In genomic region chrX:138914777-138915114, GRCm38 (mm10) we compare ENCODE assay signal across 9 mouse cellular contexts. TPM values are rescaled to one million over a fixed set of nuclear protein-coding genes. Genes with fewer than 3 reads are reported as not detected.
DNase-seq lines count a peak whose midpoint lies in the region; ATAC-seq and TF ChIP-seq lines count a peak whose summit lies in the region.
"Had no signal": no experiment of that assay in that cellular context is flagged by ENCODE, and none has a peak within 500 bp of the region (broad histone marks: within the 10 kb centered on the region; RNA-seq: fewer than 3 reads in every experiment).

No protein-coding gene starts in this region.

- no peaks in the 10 kb centered on the region for H3K36me3 ChIP-seq in kidney, embryonic 15.5 days
- H3K36me3 ChIP-seq in forebrain, embryonic 11.5 days (ENCODE audit: control insufficient read depth, insufficient read depth, low read length): no peaks in the 10 kb centered on the region
- H3K36me3 ChIP-seq in intestine, postnatal 0 days (ENCODE audit: control insufficient read depth, insufficient read depth): no peaks in the 10 kb centered on the region
- H3K36me3 ChIP-seq in neural tube, embryonic 12.5 days: no peaks in the 10 kb centered on the region

- no peaks in the 10 kb centered on the region for H3K9me3 ChIP-seq in kidney, embryonic 15.5 days (replicated peaks)
- no peaks in the 10 kb centered on the region for H3K9me3 ChIP-seq in forebrain, embryonic 11.5 days (ENCODE audit: control insufficient read depth, low read length)
- no peaks in the 10 kb centered on the region for H3K9me3 ChIP-seq in intestine, postnatal 0 days (ENCODE audit: control insufficient read depth)
- no peaks in the 10 kb centered on the region for H3K9me3 ChIP-seq in neural tube, embryonic 12.5 days

- no peak overlapping the region for H3K9ac ChIP-seq in kidney, embryonic 15.5 days
- no peak overlapping the region for H3K9ac ChIP-seq in forebrain, embryonic 11.5 days (ENCODE audit: low read length)
- H3K9ac ChIP-seq in intestine, postnatal 0 days (ENCODE audit: low read depth, low read length): no peak overlapping the region
- no peak overlapping the region for H3K9ac ChIP-seq in neural tube, embryonic 12.5 days

- peak; percentile 9; the same call in 1 of the 2 replicates for ATAC-seq in kidney, embryonic 15.5 days (replicated peaks; ENCODE audit: low FRiP score)
- peak; percentile 60 for ATAC-seq in forebrain, embryonic 11.5 days (replicated peaks; ENCODE audit: low FRiP score)
- no peak for ATAC-seq in intestine, postnatal 0 days
- 0 out of 2 replicates have a peak, but pooled peaks have one; percentile 26 for ATAC-seq in neural tube, embryonic 12.5 days (ENCODE audit: low FRiP score, low read depth)

- DNase-seq in kidney, postnatal 25 days: no peak
- no peak for DNase-seq in forebrain, embryonic 11.5 days (ENCODE audit: low spot score)
- no peak for DNase-seq in spleen, adult 18-20 months
- DNase-seq in left cerebral cortex, adult 9 months (ENCODE audit: low spot score in 2 of 2): no peak
- no peak for DNase-seq in left cerebral cortex, postnatal 14 days (ENCODE audit: low spot score in 2 of 2)
- DNase-seq: left cerebral cortex, postnatal 4 days had no signal

- peak overlapping the region; percentile 49 for H3K4me3 ChIP-seq in kidney, embryonic 15.5 days (replicated peaks)
- peak overlapping the region; percentile 37 for H3K4me3 ChIP-seq in forebrain, embryonic 11.5 days (ENCODE audit: low read depth, low read length)
- H3K4me3 ChIP-seq in intestine, postnatal 0 days (ENCODE audit: low read depth, low read length): peak overlapping the region; percentile 46
- peak overlapping the region; percentile 40; the same call in 1 of the 2 replicates for H3K4me3 ChIP-seq in neural tube, embryonic 12.5 days

- peak overlapping the region; percentile 69 for H3K4me2 ChIP-seq in kidney, embryonic 15.5 days
- peak overlapping the region; percentile 62 for H3K4me2 ChIP-seq in forebrain, embryonic 11.5 days (ENCODE audit: low read depth, low read length, severe bottlenecking)
- peak overlapping the region; percentile 71 for H3K4me2 ChIP-seq in intestine, postnatal 0 days (replicated peaks; ENCODE audit: low read depth)
- peak overlapping the region; percentile 78 for H3K4me2 ChIP-seq in neural tube, embryonic 12.5 days (replicated peaks)

- 36% methylated on average over 12 of the region's 12 CpGs for WGBS in kidney, embryonic 15.5 days
- WGBS in forebrain, embryonic 11.5 days: 34% methylated on average over 12 of the region's 12 CpGs
- WGBS in intestine, postnatal 0 days: 32% methylated on average over 12 of the region's 12 CpGs
- WGBS in neural tube, embryonic 12.5 days: 28% methylated on average over 12 of the region's 12 CpGs

- peaks cover 32% of the 10 kb centered on the region for H3K27me3 ChIP-seq in kidney, embryonic 15.5 days
- peaks cover 14% of the 10 kb centered on the region; the same call in 1 of the 2 replicates for H3K27me3 ChIP-seq in forebrain, embryonic 11.5 days (ENCODE audit: control insufficient read depth, insufficient read depth, low read length)
- peaks cover 3% of the 10 kb centered on the region; the same call in 1 of the 2 replicates for H3K27me3 ChIP-seq in intestine, postnatal 0 days (replicated peaks; ENCODE audit: control insufficient read depth, insufficient read depth, low read length)
- H3K27me3 ChIP-seq in neural tube, embryonic 12.5 days (replicated peaks): peaks cover 28% of the 10 kb centered on the region

- H3K4me1 ChIP-seq in kidney, embryonic 15.5 days: 0 out of 2 replicates have a peak, but pooled peaks cover 5% of the 10 kb centered on the region
- no peaks in the 10 kb centered on the region; the same call in 1 of the 2 replicates for H3K4me1 ChIP-seq in forebrain, embryonic 11.5 days (replicated peaks; ENCODE audit: control insufficient read depth, insufficient read depth, low read length)
- no peaks in the 10 kb centered on the region for H3K4me1 ChIP-seq in intestine, postnatal 0 days (replicated peaks; ENCODE audit: control insufficient read depth, insufficient read depth, low read length)
- no peaks in the 10 kb centered on the region for H3K4me1 ChIP-seq in neural tube, embryonic 12.5 days

- intact Hi-C loops in left cerebral cortex, postnatal 14 days (cut with DNase I): no loop called here

- H3K27ac ChIP-seq in kidney, embryonic 15.5 days: no peak overlapping the region
- no peak overlapping the region for H3K27ac ChIP-seq in forebrain, embryonic 11.5 days (ENCODE audit: low read depth, low read length)
- no peak overlapping the region for H3K27ac ChIP-seq in intestine, postnatal 0 days (ENCODE audit: low read depth, low read length)
- H3K27ac ChIP-seq in neural tube, embryonic 12.5 days: no peak overlapping the region

- no peak for TF ChIP-seq CTCF in intestine, postnatal 0 days (IDR thresholded peaks at IDR 0.05; ENCODE audit: low read depth)

RNA-seq across cellular contexts. Expression of gene Nrk, which starts 0.5 kb away (rescaled TPM):
- polyA plus RNA-seq in kidney, embryonic 15.5 days (2015; fragmentation: Nextera tagmentation; extraction: Ambion mirVana): 17.9 and 18.4 TPM in 2 replicates
- polyA plus RNA-seq in forebrain, embryonic 11.5 days (2014; fragmentation: Nextera tagmentation; extraction: Ambion mirVana): 2.3 TPM in 2 replicates
- polyA plus RNA-seq in intestine, postnatal 0 days (2015; fragmentation: Nextera tagmentation; extraction: Ambion mirVana): 1.1 and 1.2 TPM in 2 replicates
- 5.4 and 7.6 TPM in 2 replicates for polyA plus RNA-seq in neural tube, embryonic 12.5 days (2016; fragmentation: Nextera tagmentation; extraction: Ambion mirVana)
- under 1 TPM; 0.13 to 0.15 TPM for total RNA-seq in left cerebral cortex, postnatal 14 days (2021)
